Mouse (Mus musculus): ENCODE data around the gene Calcoco2.

Calcoco2 gene

DNA sequence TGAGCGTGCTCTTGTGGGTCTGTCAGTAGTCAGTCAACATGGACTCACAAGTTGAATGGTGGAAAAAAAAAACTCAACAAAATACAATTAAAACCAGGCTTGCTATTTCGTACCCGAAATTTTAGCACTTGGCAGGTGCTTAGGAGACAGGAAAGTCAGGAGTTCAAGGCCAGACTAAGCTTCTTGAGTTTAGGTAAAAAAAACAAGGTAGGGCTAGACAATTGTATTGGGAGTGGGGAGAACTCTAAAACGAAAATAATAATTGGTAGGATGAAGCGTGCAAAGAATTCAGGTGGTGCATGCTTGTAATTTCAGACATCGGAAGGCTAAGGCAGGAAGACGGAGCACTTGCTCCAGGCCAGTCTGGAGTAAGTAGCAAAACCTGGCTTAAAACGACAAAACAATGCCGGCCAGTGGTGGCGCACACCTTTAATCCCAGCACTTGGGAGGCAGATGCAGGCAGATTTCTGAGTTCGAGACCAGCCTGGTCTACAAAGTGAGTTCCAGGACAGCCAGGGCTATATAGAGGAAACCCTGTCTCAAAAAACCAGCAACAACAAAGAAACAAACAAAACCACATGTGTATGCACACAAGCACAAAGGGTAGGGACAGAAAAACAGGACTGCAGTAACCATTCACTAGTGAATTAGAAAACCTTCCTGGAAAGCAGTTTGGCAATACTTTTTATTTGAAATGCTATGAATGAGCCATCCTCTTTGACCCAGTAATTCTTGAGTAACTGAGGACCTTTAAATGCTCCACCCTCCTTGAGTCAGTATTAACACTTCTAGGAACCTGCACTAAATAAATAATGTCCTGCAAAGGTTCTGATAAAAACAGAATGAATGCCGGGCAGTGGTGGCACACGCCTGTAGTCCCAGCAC, 35.3 kb downstream of the Calcoco2 start:
- no peak for DNase-seq (ENCODE audit: low spot score)

GRCm38 (mm10) chr11:96075509-96076220, 36.1 kb downstream of the Calcoco2 start, which contains the start of gene Atp5g1:
TSS of gene Atp5g1 (minus strand) at chr11:96075670.
- DNase-seq (ENCODE audit: low spot score), result peak; percentile 100

DNA sequence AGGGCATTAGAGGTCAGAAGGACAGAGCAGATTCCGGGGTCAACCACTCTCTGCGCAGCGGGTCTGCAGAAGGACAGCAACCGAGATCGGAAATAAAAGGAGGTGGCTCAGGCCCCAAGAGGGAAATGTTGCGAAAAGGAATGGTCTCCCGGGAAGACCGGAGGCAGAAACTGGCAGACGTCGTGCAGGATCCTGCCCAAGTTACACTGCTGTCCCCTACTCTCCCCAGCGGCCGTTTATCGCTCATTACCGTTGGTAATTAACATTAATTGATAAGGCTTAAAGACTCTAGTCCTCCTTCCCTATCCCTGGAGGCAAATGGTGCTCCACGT, 36.6 kb downstream of the Calcoco2 start:
- DNase-seq (ENCODE audit: low spot score), result no peak

- no peak for DNase-seq (ENCODE audit: low spot score)
Observed at GRCm38 (mm10) chr11:96074351-96075176, 37.2 kb downstream of the Calcoco2 start.

DNA sequence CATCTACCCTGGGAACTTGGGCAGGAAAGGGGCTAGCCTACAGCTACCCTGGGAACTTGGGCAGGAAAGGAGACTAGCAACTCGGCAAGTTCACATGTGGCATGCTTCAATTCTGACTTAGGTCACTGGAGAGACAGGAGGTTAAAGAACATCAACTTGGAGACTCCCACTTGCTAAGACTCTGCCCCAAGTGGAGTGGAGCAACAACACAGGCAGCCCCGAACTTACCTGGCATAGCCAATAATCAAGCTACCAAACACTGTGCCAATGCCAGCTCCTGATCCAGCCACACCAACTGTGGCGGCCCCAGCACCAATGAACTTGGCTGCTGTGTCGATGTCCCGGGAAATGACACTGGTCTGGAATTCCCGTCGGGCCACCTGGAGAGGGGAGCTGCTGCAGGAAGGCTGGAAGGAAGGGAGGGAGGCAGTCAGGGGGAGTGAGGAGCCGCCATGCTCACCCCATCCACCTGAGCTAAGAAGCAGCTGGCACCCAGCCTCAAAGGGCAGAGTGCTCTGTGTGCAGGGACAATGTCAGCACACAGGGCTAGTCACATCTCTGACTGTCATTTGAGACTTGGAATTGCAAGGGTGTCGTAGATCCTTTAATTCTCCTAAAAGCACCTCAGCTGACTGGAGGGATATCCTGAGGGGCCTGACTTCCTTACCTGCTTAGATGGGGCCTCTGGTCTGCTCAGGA, 38.3 kb downstream of the Calcoco2 start:
- no peak for DNase-seq (ENCODE audit: low spot score)

DNA sequence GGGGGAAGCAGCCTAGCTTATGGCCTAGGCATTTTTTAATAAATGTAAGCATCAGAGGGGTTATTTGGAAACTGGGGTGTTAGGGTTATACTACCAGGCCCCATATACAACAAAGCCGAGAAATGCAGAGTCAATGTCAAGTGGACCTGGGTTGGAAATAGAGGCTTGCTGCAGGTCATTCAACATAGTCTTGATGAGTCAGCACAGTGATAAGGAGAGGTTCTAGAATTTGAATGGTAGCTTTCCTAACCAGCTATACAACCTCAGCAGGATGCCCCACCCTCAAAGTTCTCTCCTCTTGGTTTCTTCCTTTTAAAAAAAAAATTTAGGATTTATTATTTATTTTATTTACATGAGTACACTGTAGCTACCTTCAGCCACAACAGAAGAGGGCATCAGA, 40.8 kb downstream of the Calcoco2 start:
- DNase-seq (ENCODE audit: low spot score), result no peak

DNA sequence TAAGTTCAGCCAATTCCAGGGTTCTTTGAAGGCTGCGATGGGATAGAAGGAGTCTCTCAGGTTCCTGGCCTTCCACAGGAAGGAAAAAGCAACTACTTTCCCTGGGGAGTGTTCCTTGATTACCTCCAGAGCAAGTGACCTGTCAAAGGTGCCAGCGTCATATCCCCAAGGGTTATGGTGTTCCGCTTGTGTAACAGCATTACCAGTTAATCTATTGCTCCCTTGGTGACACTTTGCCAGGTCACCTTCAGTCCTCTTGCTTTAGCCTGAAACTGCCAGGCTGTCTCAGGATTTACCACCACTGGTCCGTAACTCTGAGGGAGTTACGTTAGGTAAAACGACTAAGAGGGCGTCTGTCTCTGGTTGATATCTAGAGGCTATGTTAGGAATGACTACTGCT, 41.4 kb downstream of the Calcoco2 start:
- no peak for DNase-seq (ENCODE audit: low spot score)

DNA sequence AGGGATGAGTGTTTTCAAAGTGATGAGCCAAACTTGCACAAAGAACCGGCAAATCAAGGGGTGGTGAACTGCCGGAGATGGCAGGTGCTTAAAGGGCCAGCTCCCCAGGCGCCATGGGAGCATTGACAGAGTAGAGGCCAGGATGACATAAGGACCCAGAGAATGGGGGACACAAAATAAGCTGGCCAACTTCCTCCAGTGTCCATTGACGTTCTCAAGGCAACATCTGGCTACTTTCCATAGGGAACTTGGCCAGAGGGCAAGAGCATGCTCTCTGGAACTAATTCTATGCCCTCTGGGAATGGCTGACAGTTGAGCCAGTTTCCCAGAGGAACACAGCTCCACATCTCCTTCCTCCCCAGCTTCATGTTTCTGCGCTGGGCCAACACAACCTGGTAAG, 43.5 kb downstream of the Calcoco2 start:
- no peak for DNase-seq (ENCODE audit: low spot score)

DNA sequence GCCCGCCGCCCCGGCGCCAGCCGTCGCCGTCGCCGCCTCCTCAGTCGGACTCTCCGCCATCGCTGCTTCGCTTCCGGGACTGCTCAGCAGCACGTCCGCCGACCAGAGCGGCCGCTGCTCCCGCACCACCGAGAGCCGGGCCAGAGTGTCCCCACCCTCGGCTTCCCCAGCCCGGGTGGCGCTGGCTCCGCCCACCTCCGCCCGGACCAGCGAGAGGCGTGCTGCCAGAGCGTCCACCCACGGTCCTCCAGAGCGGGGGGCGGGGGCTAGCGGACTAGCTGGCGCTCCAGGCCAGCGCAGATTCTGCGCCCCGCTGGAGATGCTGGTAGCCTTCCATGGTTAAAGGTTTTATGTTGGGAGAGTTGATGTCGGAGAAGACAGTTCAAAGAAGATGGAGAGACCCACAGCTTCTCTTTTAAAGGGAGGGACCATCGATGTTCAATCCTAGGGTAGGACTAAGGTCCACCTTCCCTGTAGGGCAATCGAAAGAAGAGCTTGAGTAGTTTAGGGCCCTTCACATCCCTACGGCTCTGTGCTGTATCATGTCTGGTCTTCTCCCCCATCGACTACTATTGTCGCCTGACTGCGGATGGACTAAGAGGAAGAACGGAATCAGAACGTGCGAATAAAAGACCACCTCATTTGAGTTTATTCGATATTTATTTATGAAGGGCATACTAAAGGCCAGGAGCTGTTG, 46.4 kb downstream of the Calcoco2 start, which contains the start of gene Ube2z:
Gene Ube2z (minus strand): TSS at position 174 of the 697 bp plus-strand sequence.
- peak; percentile 96 for DNase-seq (ENCODE audit: low spot score)

- DNase-seq (ENCODE audit: low spot score), result no peak
Observed at GRCm38 (mm10) chr11:96064521-96065214, 47.1 kb downstream of the Calcoco2 start.

DNA sequence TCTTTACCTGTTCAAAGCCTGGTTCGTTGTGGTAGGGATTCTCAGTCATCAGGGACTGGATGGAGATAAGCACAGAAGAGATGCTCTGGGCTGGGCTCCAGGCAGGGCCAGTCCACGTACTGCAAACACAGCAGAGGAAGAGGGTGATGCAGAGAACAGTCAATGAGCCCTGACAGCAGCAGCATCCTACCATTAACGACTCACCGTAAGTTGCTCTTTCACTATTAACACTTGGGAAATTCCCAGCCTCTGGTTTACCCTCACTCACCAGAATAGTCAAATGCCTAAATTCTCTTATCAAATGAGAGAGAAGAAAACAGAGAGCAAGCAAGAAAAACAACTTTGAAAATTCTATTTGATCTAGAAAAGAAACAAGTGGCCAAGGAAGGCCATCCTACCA, 53.5 kb downstream of the Calcoco2 start:
- no peak for DNase-seq (ENCODE audit: low spot score)

- DNase-seq (ENCODE audit: low spot score), result no peak
Observed at GRCm38 (mm10) chr11:96050854-96051253, 60.9 kb downstream of the Calcoco2 start.

DNA sequence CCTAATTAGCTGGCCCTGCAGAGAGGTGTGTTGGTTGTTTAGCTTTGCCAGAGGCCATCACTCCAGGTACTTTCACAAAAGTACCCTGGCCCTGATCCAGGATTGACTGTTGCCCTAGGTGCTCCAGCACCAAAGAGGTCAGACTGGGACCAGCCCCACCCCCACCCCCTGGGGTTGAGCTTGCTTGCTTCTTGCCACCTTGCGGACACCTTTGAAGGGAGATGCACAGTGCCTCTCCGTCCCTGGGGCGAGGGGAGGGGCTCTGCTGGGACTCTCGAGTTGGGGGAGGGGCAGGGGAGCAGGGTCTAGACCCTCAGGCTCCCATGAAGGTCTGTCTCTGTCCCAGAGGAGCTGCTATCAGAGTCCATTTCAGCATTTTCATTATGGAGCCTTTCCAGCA, 61.8 kb downstream of the Calcoco2 start:
- DNase-seq (ENCODE audit: low spot score), result no peak
